Mouse (Mus musculus): Measurements from ENCODE around the gene Fyb. TPM values are rescaled to one million over a fixed set of nuclear protein-coding genes. Genes with fewer than 3 reads are reported as not detected.

Gene Fyb
- polyA plus RNA-seq, 1 experiment from 2014 or later: 3.3 TPM

DNA sequence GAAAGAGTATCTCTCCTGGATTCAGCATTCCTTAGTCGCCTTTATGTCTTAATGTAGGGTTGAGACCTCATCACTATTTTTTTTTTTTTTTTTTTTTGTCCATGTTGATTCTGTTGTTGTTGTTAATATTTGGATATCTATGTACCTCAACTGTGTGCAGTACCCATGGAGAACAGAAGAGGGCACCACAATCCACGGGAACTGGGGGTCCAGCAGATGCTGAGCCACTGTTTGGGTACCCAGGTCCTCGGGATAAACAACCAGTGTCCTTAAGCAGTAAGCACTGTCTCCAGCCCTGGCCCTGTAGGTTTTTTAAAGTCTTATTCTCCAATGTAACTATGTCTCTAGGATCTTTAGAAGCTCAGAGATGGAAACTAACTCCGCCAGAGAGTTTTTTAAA, 43.2 kb downstream of the Fyb start:
- Histone ChIP-seq H3K4me3 (no peak overlapping the region), H3K27ac (replicated peaks) (no peak overlapping the region), H3K36me3 (replicated peaks) (no peaks in the 10 kb centered on the region), H3K4me1 (peaks cover 10% of the 10 kb centered on the region; the same call in 1 of the 2 replicates), H3K9me3 (no peaks in the 10 kb centered on the region), H3K27me3 (replicated peaks; ENCODE audit: low read depth, poor library complexity, severe bottlenecking) (no peaks in the 10 kb centered on the region)
- 92% methylated on average over 4 of the region's 4 CpGs for WGBS
- DNase-seq (ENCODE audit: low spot score): no peak

GRCm38 (mm10) chr15:6567993-6568392, 45.3 kb downstream of the Fyb start:
- no peak overlapping the region for H3K4me3 ChIP-seq
- no peak overlapping the region for H3K27ac ChIP-seq (replicated peaks)
- WGBS: 96% methylated on average over 5 of the region's 5 CpGs
- no peaks in the 10 kb centered on the region for H3K36me3 ChIP-seq (replicated peaks)
- H3K9me3 ChIP-seq: no peaks in the 10 kb centered on the region
- H3K27me3 ChIP-seq (replicated peaks; ENCODE audit: low read depth, poor library complexity, severe bottlenecking): no peaks in the 10 kb centered on the region
- no peak for DNase-seq (ENCODE audit: low spot score)
- H3K4me1 ChIP-seq: peaks cover 10% of the 10 kb centered on the region; the same call in 1 of the 2 replicates

GRCm38 (mm10) chr15:6568605-6569004, 46.0 kb downstream of the Fyb start:
- peaks cover 10% of the 10 kb centered on the region; the same call in 1 of the 2 replicates for H3K4me1 ChIP-seq
- no peaks in the 10 kb centered on the region for H3K9me3 ChIP-seq
- no peak overlapping the region for H3K4me3 ChIP-seq
- no peaks in the 10 kb centered on the region for H3K36me3 ChIP-seq (replicated peaks)
- DNase-seq (ENCODE audit: low spot score): no peak
- no peaks in the 10 kb centered on the region for H3K27me3 ChIP-seq (replicated peaks; ENCODE audit: low read depth, poor library complexity, severe bottlenecking)
- no peak overlapping the region for H3K27ac ChIP-seq (replicated peaks)
- 87% methylated on average over 3 of the region's 3 CpGs for WGBS

DNA sequence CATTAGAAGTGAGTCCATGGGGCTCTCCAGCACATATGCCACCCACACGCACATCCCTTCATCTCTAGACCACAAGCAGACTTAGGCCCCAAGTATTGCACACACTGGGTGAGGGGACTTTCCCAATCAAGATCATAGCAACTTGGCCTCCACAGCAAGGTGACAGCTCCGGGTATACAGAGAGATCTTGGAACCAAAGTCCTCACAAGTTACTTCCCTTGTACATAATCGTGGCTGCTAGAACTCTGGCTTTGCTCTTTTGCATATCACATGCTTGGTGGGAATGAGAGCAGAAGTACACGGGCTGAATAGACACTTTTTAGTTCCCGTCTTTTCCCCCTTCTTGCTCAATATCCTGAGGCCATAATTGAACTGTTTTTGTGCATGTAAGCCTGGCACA, 46.4 kb downstream of the Fyb start:
- no peaks in the 10 kb centered on the region for H3K9me3 ChIP-seq
- H3K4me1 ChIP-seq: peaks cover 10% of the 10 kb centered on the region; the same call in 1 of the 2 replicates
- no peak for DNase-seq (ENCODE audit: low spot score)
- no peak overlapping the region for H3K27ac ChIP-seq (replicated peaks)
- no peaks in the 10 kb centered on the region for H3K36me3 ChIP-seq (replicated peaks)
- H3K27me3 ChIP-seq (replicated peaks; ENCODE audit: low read depth, poor library complexity, severe bottlenecking): no peaks in the 10 kb centered on the region
- no peak overlapping the region for H3K4me3 ChIP-seq
- 81% methylated on average over 5 of the region's 5 CpGs for WGBS

DNA sequence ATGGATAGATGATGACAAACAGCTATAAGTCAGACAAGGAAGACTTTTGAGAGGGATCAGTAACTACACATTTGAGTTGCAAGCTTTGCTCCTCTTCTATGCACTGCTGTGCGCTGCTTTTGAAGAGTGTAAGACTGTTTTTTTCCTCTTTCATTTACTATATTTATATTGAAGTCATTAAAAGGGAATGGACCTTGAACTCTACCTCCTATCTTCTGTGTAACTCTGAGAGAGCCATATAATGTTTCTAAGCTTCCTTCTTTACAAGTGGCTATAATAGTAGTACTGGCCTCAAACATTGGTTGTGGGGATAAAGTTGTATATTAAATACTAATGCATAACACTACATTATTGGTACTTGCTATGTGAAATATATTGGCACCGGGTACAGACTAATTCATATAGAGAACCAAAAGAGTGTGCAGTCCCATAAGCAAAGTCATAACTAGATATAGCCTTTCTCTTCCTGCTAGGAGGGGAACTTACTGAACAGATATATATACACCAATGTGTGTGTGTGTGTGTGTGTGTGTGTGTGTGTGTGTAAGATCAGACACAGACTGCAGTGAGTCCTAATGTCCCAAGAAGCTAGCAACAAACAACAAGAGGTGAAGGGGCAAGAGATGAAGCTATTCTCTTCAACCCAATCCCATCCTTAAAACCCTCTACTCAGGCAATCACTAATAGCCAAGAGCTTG, 47.7 kb downstream of the Fyb start:
- Histone ChIP-seq H3K4me1 (0 out of 2 replicates have a peak, but pooled peaks cover 4% of the 10 kb centered on the region), H3K27ac (replicated peaks) (no peak overlapping the region), H3K9me3 (no peaks in the 10 kb centered on the region), H3K27me3 (replicated peaks; ENCODE audit: low read depth, poor library complexity, severe bottlenecking) (no peaks in the 10 kb centered on the region), H3K4me3 (no peak overlapping the region), H3K36me3 (replicated peaks) (no peaks in the 10 kb centered on the region)
- no peak for DNase-seq (ENCODE audit: low spot score)
- 93% methylated on average over 2 of the region's 2 CpGs for WGBS

- no peak overlapping the region for H3K4me3 ChIP-seq
- 11% methylated on average over 7 of the region's 7 CpGs for WGBS
Measured at GRCm38 (mm10) chr15:6570876-6571275, 48.2 kb downstream of the Fyb start.

GRCm38 (mm10) chr15:6574283-6574960, 51.8 kb downstream of the Fyb start:
- no peak for DNase-seq (ENCODE audit: low spot score)
- H3K9me3 ChIP-seq: no peaks in the 10 kb centered on the region
- no peaks in the 10 kb centered on the region for H3K27me3 ChIP-seq (replicated peaks; ENCODE audit: low read depth, poor library complexity, severe bottlenecking)
- H3K4me3 ChIP-seq: no peak overlapping the region
- no peaks in the 10 kb centered on the region for H3K36me3 ChIP-seq (replicated peaks)
- WGBS: 55% methylated on average over 5 of the region's 5 CpGs
- H3K27ac ChIP-seq (replicated peaks): no peak overlapping the region
- H3K4me1 ChIP-seq: 0 out of 2 replicates have a peak, but pooled peaks cover 4% of the 10 kb centered on the region

More at GRCm38 (mm10) chr15:6570876-6571275, 48.2 kb downstream of the Fyb start:
- no peaks in the 10 kb centered on the region for H3K36me3 ChIP-seq (replicated peaks)
- DNase-seq (ENCODE audit: low spot score): peak; percentile 70
- H3K9me3 ChIP-seq: no peaks in the 10 kb centered on the region
- no peak overlapping the region for H3K27ac ChIP-seq (replicated peaks)
- no peaks in the 10 kb centered on the region for H3K27me3 ChIP-seq (replicated peaks; ENCODE audit: low read depth, poor library complexity, severe bottlenecking)
- H3K4me1 ChIP-seq: 0 out of 2 replicates have a peak, but pooled peaks cover 4% of the 10 kb centered on the region

- Histone ChIP-seq H3K27ac (replicated peaks) (no peak overlapping the region), H3K36me3 (replicated peaks) (no peaks in the 10 kb centered on the region), H3K4me1 (0 out of 2 replicates have a peak, but pooled peaks cover 4% of the 10 kb centered on the region), H3K4me3 (no peak overlapping the region), H3K27me3 (replicated peaks; ENCODE audit: low read depth, poor library complexity, severe bottlenecking) (no peaks in the 10 kb centered on the region), H3K9me3 (no peaks in the 10 kb centered on the region)
- DNase-seq (ENCODE audit: low spot score): no peak
- 73% methylated on average over 9 of the region's 9 CpGs for WGBS
Measured at GRCm38 (mm10) chr15:6577971-6578370, 55.3 kb downstream of the Fyb start.

DNA sequence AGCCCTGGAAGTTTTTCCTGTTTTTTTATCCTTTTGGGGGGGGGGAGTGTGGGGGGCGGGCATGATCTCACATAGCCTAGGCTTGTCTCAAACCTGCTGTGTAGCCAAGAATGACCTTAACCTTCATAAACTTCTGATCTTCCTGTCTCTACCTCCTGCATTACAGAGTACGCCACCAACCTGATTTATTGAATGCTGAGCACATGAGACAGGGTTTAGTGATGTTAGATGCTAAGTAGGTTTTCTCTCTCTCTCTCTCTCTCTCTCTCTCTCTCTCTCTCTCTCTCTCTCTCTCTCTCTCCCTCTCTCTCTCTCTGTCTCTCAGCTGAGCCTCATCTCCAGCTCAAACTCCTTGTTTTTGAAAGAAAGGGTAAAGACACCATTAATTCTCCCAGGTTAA, 56.0 kb downstream of the Fyb start:
- H3K4me3 ChIP-seq: no peak overlapping the region
- WGBS: 90% methylated on average over 2 of the region's 2 CpGs
- no peak overlapping the region for H3K27ac ChIP-seq (replicated peaks)
- no peak for DNase-seq (ENCODE audit: low spot score)
- 0 out of 2 replicates have a peak, but pooled peaks cover 4% of the 10 kb centered on the region for H3K4me1 ChIP-seq
- no peaks in the 10 kb centered on the region for H3K27me3 ChIP-seq (replicated peaks; ENCODE audit: low read depth, poor library complexity, severe bottlenecking)
- no peaks in the 10 kb centered on the region for H3K9me3 ChIP-seq
- no peaks in the 10 kb centered on the region for H3K36me3 ChIP-seq (replicated peaks)

DNA sequence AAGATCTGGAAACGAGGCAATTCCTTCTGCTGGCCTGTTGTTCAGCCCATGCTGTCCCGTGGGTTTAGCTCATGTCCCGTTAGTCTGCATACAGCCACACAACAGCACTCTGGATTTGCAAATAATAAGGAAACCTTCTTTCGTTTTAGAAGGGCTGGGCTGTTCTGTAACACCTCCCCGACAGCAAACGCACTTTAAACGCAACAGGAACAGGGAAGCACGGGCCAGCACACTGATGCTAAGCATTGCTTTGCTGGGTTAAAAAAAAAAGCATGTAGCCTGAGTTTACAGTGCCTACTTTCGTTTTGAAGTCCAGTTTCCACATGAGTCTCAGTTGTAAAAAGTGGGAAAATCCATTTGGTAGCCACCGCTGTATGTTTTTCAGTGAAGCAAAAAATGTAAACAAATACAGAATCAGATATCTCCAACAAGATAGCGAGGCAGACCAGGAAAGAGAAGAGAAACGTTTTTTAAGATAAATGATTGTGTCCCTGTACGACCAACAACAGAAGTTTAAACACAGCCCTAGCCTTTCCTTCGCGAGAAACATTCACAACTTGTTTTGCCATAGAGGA, 56.6 kb downstream of the Fyb start:
- no peak for DNase-seq (ENCODE audit: low spot score)
- H3K4me3 ChIP-seq: no peak overlapping the region
- no peaks in the 10 kb centered on the region for H3K9me3 ChIP-seq
- H3K27ac ChIP-seq (replicated peaks): no peak overlapping the region
- 87% methylated on average over 15 of the region's 15 CpGs for WGBS
- 0 out of 2 replicates have a peak, but pooled peaks cover 4% of the 10 kb centered on the region for H3K4me1 ChIP-seq
- H3K36me3 ChIP-seq (replicated peaks): no peaks in the 10 kb centered on the region
- no peaks in the 10 kb centered on the region for H3K27me3 ChIP-seq (replicated peaks; ENCODE audit: low read depth, poor library complexity, severe bottlenecking)

GRCm38 (mm10) chr15:6579769-6580261, 57.2 kb downstream of the Fyb start:
- no peak overlapping the region for H3K27ac ChIP-seq (replicated peaks)

DNA sequence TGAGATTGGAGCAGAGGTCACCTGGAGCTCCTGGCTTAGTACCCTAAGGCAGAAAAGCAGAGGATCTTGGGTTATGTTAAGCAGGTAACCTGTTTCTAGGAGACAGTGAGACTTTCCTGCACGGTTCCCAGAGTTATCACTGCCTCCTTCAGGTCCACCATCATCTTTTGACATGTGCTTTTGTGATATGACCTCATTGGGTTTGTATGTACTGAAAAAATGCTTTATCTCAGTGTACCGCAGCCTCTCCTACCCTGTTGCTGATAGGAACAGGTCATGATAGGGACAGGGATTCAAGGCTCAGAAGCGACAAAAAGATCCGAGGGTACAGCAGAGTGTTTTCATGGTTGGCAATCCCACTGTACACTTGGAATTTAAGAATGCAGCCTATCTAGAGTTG, 62.0 kb downstream of the Fyb start:
- no peak overlapping the region for H3K27ac ChIP-seq (replicated peaks)
- H3K4me3 ChIP-seq: no peak overlapping the region
- no peak for DNase-seq (ENCODE audit: low spot score)
- H3K27me3 ChIP-seq (replicated peaks; ENCODE audit: low read depth, poor library complexity, severe bottlenecking): no peaks in the 10 kb centered on the region
- no peaks in the 10 kb centered on the region for H3K9me3 ChIP-seq
- no peaks in the 10 kb centered on the region for H3K4me1 ChIP-seq
- 90% methylated on average over 4 of the region's 4 CpGs for WGBS
- no peaks in the 10 kb centered on the region for H3K36me3 ChIP-seq (replicated peaks)

More at GRCm38 (mm10) chr15:6579769-6580261, 57.2 kb downstream of the Fyb start:
- DNase-seq (ENCODE audit: low spot score): no peak
- 90% methylated on average over 11 of the region's 11 CpGs for WGBS
- Histone ChIP-seq H3K27me3 (replicated peaks; ENCODE audit: low read depth, poor library complexity, severe bottlenecking) (no peaks in the 10 kb centered on the region), H3K36me3 (replicated peaks) (no peaks in the 10 kb centered on the region), H3K4me3 (no peak overlapping the region), H3K9me3 (no peaks in the 10 kb centered on the region), H3K4me1 (no peaks in the 10 kb centered on the region)

All from embryonic facial prominence, embryonic 10.5 days (tissue).